Mouse (Mus musculus): ENCODE data around the gene Kiss1. TPM values are rescaled to one million over a fixed set of nuclear protein-coding genes. Genes with fewer than 3 reads are reported as not detected.

Kiss1 gene
- polyA plus RNA-seq (2011; ENCODE audit: insufficient read length, low read depth, missing spikeins), result not detected in 2 replicates

GRCm38 (mm10) chr1:133321267-133321925 is at the start of gene Kiss1:
Gene Kiss1, plus strand, starts transcription at chr1:133321875.
- Histone ChIP-seq H3K27ac (ENCODE audit: insufficient read depth, low read length) (no peak within 1 kb of the TSS), H3K4me1 (ENCODE audit: control insufficient read depth, insufficient read depth, low read length) (no peaks in the 10 kb centered on the region), H3K4me3 (ENCODE audit: insufficient read depth, low read length) (no peak within 1 kb of the TSS)
- TF ChIP-seq CTCF (IDR thresholded peaks at IDR 0.05; ENCODE audit: borderline replicate concordance, insufficient read depth, low read length) (no peak), POLR2A (IDR thresholded peaks at IDR 0.05; ENCODE audit: low read depth, low read length) (no peak)

GRCm38 (mm10) chr1:133274163-133274562 is 47.5 kb upstream of the Kiss1 start:
- TF ChIP-seq POLR2A (IDR thresholded peaks at IDR 0.05; ENCODE audit: low read depth, low read length), result no peak
- TF ChIP-seq CTCF (IDR thresholded peaks at IDR 0.05; ENCODE audit: borderline replicate concordance, insufficient read depth, low read length), result no peak

DNA sequence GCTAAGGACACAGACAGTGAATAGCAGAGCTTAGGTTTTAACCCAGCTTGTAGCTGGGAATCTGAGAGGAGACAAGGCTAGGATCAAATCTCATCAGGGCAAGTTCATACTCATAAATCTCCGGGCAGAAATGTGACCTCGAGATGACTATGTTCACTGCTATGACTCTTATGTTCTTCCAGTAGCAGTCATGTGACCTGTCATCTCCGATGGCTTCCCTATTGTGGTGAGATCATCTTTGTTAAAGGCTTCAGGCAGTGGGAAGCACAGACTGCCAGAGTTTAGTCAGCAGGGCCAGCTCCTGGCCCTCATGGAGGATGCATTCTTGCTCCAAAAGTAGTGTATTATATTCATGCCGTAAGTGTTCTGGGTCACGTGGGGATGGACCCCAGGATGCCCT is 44.7 kb upstream of the Kiss1 start:
- H3K4me1 ChIP-seq (ENCODE audit: control insufficient read depth, insufficient read depth, low read length), result peaks cover 8% of the 10 kb centered on the region
- no peak overlapping the region for H3K27ac ChIP-seq (ENCODE audit: insufficient read depth, low read length)
- TF ChIP-seq CTCF (IDR thresholded peaks at IDR 0.05; ENCODE audit: borderline replicate concordance, insufficient read depth, low read length), result no peak
- no peak for TF ChIP-seq POLR2A (IDR thresholded peaks at IDR 0.05; ENCODE audit: low read depth, low read length)
- H3K4me3 ChIP-seq (ENCODE audit: insufficient read depth, low read length), result no peak overlapping the region

More at GRCm38 (mm10) chr1:133274163-133274562, 47.5 kb upstream of the Kiss1 start:
- Histone ChIP-seq H3K4me3 (ENCODE audit: insufficient read depth, low read length) (no peak overlapping the region), H3K27ac (ENCODE audit: insufficient read depth, low read length) (no peak overlapping the region), H3K4me1 (ENCODE audit: control insufficient read depth, insufficient read depth, low read length) (peaks cover 8% of the 10 kb centered on the region)

DNA sequence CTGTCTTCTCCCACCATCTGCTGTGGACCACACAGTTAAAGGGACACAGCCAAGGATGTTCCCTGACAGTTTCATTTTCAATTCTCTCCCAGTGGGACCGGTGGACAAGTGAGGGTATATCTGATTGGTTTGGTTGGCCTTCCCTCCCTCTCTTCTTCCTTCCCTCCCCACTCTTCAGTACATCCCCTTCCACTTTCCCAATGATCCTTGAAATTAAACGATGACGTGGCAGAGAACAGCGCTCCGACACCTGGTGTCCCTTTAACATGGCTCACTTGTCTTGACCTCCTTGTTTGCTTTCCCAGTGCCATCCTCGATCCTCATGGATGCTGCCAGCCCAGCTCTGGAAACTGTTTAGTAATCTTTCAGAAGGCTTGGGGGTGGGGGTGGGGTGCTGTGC is 43.1 kb upstream of the Kiss1 start:
- TF ChIP-seq CTCF (IDR thresholded peaks at IDR 0.05; ENCODE audit: borderline replicate concordance, insufficient read depth, low read length), result no peak
- TF ChIP-seq POLR2A (IDR thresholded peaks at IDR 0.05; ENCODE audit: low read depth, low read length), result no peak
- H3K4me1 ChIP-seq (ENCODE audit: control insufficient read depth, insufficient read depth, low read length), result peaks cover 8% of the 10 kb centered on the region
- H3K4me3 ChIP-seq (ENCODE audit: insufficient read depth, low read length), result no peak overlapping the region
- no peak overlapping the region for H3K27ac ChIP-seq (ENCODE audit: insufficient read depth, low read length)

GRCm38 (mm10) chr1:133278946-133279631 is 42.6 kb upstream of the Kiss1 start:
- Histone ChIP-seq H3K4me1 (ENCODE audit: control insufficient read depth, insufficient read depth, low read length) (peaks cover 8% of the 10 kb centered on the region), H3K27ac (ENCODE audit: insufficient read depth, low read length) (no peak overlapping the region), H3K4me3 (ENCODE audit: insufficient read depth, low read length) (no peak overlapping the region)
- no peak for TF ChIP-seq POLR2A (IDR thresholded peaks at IDR 0.05; ENCODE audit: low read depth, low read length)

DNA sequence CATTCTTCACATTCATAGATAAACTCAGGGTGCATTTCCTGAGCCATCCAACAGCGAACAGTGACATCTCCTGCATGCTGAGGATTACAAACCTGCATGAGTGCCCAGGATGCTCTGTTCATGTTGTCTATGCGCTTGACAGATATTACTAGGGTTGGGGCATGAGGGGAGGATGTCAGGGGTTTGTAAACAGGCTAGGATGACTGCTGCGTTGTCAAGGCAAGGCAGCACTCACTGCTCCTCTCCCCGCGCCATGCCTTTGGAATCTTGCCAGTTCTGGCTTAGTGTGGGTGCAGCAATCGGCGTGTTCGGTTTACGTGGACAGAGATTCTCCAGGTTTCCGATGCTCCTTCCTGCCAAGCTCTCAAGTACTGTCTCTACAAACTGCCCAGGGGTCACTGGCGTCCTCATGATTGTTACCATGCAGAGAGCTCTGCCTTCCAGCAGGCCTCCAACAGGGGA is 42.0 kb upstream of the Kiss1 start:
- no peak for TF ChIP-seq POLR2A (IDR thresholded peaks at IDR 0.05; ENCODE audit: low read depth, low read length)
- no peak for TF ChIP-seq CTCF (IDR thresholded peaks at IDR 0.05; ENCODE audit: borderline replicate concordance, insufficient read depth, low read length)
- Histone ChIP-seq H3K27ac (ENCODE audit: insufficient read depth, low read length) (no peak overlapping the region), H3K4me1 (ENCODE audit: control insufficient read depth, insufficient read depth, low read length) (peaks cover 8% of the 10 kb centered on the region), H3K4me3 (ENCODE audit: insufficient read depth, low read length) (no peak overlapping the region)

GRCm38 (mm10) chr1:133280537-133280936 is 41.1 kb upstream of the Kiss1 start:
- H3K4me3 ChIP-seq (ENCODE audit: insufficient read depth, low read length), result no peak overlapping the region
- TF ChIP-seq CTCF (IDR thresholded peaks at IDR 0.05; ENCODE audit: borderline replicate concordance, insufficient read depth, low read length) (no peak), POLR2A (IDR thresholded peaks at IDR 0.05; ENCODE audit: low read depth, low read length) (no peak)
- H3K27ac ChIP-seq (ENCODE audit: insufficient read depth, low read length), result no peak overlapping the region
- H3K4me1 ChIP-seq (ENCODE audit: control insufficient read depth, insufficient read depth, low read length), result peaks cover 8% of the 10 kb centered on the region

DNA sequence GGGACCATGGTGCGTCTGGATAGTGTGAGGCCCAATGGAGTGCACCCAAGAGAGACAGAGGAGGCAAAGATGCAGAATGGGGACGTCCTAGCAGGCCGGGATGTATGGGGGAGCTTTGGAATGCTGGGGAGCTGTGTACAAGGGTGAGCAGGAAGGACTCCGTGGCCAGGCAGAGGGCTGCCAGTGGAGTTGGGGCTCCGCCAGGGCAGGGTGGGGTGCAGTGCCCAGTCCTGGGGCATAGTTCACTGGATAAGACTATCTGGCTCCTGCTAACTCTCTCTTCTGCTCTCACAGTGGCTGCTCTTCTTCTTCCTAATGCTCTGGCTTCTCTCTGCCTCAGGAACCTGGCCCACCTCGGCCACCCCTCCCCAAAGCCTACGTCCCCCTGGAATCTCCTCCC is 35.8 kb upstream of the Kiss1 start:
- Histone ChIP-seq H3K4me1 (ENCODE audit: control insufficient read depth, insufficient read depth, low read length) (no peaks in the 10 kb centered on the region), H3K4me3 (ENCODE audit: insufficient read depth, low read length) (no peak overlapping the region), H3K27ac (ENCODE audit: insufficient read depth, low read length) (no peak overlapping the region)
- TF ChIP-seq CTCF (IDR thresholded peaks at IDR 0.05; ENCODE audit: borderline replicate concordance, insufficient read depth, low read length), result no peak
- no peak for TF ChIP-seq POLR2A (IDR thresholded peaks at IDR 0.05; ENCODE audit: low read depth, low read length)

- no peak for TF ChIP-seq CTCF (IDR thresholded peaks at IDR 0.05; ENCODE audit: borderline replicate concordance, insufficient read depth, low read length)
- TF ChIP-seq POLR2A (IDR thresholded peaks at IDR 0.05; ENCODE audit: low read depth, low read length), result no peak
- H3K27ac ChIP-seq (ENCODE audit: insufficient read depth, low read length), result no peak overlapping the region
- no peak overlapping the region for H3K4me3 ChIP-seq (ENCODE audit: insufficient read depth, low read length)
- H3K4me1 ChIP-seq (ENCODE audit: control insufficient read depth, insufficient read depth, low read length), result no peaks in the 10 kb centered on the region
Observed at GRCm38 (mm10) chr1:133287051-133287450, 34.6 kb upstream of the Kiss1 start.

DNA sequence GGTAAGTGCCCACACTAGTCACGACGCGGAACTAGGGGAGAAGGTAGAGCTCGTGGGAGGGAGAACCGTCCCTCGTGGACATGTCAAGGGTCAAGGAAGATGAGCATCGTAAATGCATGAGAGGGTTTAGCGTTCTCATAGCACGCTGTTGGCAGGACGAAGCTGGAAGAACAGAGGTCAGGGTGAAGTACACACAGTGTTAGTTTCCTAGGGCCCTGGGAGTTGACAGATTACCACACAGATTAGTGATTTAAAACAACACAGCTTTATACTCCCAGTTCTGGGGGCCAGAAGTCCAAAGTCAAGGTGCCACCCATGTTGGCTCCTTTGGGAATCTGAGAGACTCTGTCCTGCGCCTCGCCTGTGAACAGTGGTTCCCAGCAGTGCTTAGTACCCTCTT is 33.8 kb upstream of the Kiss1 start:
- Histone ChIP-seq H3K4me1 (ENCODE audit: control insufficient read depth, insufficient read depth, low read length) (no peaks in the 10 kb centered on the region), H3K4me3 (ENCODE audit: insufficient read depth, low read length) (no peak overlapping the region), H3K27ac (ENCODE audit: insufficient read depth, low read length) (no peak overlapping the region)
- TF ChIP-seq CTCF (IDR thresholded peaks at IDR 0.05; ENCODE audit: borderline replicate concordance, insufficient read depth, low read length), result no peak
- TF ChIP-seq POLR2A (IDR thresholded peaks at IDR 0.05; ENCODE audit: low read depth, low read length), result no peak
